Comparison of ENCODE assay signal across 23 mouse cellular contexts in the genomic region with DNA sequence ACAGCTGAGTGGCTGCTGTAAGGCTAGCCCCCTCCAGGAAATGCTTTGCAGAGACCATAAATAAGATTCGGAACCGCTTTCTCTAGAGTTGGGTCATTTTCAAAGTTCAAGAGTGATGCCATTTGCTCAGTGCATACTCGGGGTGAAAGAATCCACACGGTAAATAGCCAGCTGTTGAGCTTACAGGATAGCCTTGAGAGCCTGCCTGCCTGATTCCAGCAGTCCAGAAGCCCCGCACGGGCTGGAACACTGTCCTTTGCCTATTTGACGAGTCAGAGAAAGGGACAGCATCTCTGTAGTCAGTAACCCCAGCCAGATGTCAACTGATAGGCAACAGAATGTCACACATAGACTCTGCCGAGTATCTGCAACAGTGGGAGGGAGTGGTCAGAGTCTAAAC.
"Had no signal": no experiment of that assay in that cellular context is flagged by ENCODE, and none has a peak within 500 bp of the region (broad histone marks: within the 10 kb centered on the region; RNA-seq: fewer than 3 reads in every experiment).

No protein-coding gene starts in this region.

- H3K36me3 ChIP-seq: forebrain, embryonic 15.5 days; heart, embryonic 13.5 days; heart, embryonic 15.5 days; hindbrain, embryonic 13.5 days; hindbrain, embryonic 15.5 days; limb, embryonic 13.5 days; limb, embryonic 15.5 days; liver, embryonic 12.5 days had no signal

- H3K4me1 ChIP-seq: forebrain, embryonic 15.5 days; heart, embryonic 13.5 days; heart, embryonic 15.5 days; hindbrain, embryonic 13.5 days; hindbrain, embryonic 15.5 days; limb, embryonic 13.5 days; limb, embryonic 15.5 days; liver, embryonic 12.5 days had no signal

- H3K27ac ChIP-seq: forebrain, embryonic 15.5 days; heart, embryonic 13.5 days; heart, embryonic 15.5 days; hindbrain, embryonic 13.5 days; hindbrain, embryonic 15.5 days; hindbrain, postnatal 0 days; limb, embryonic 13.5 days; limb, embryonic 15.5 days; liver, embryonic 12.5 days; liver, embryonic 14.5 days had no signal

- H3K4me3 ChIP-seq: forebrain, embryonic 15.5 days; heart, embryonic 13.5 days; heart, embryonic 15.5 days; hindbrain, embryonic 13.5 days; hindbrain, embryonic 15.5 days; limb, embryonic 13.5 days; limb, embryonic 15.5 days; liver, embryonic 12.5 days had no signal

- H3K9me3 ChIP-seq: forebrain, embryonic 15.5 days; heart, embryonic 13.5 days; heart, embryonic 15.5 days; hindbrain, embryonic 13.5 days; hindbrain, embryonic 15.5 days; limb, embryonic 13.5 days; limb, embryonic 15.5 days; liver, embryonic 12.5 days had no signal

- H3K27me3 ChIP-seq: forebrain, embryonic 15.5 days; heart, embryonic 13.5 days; heart, embryonic 15.5 days; hindbrain, embryonic 13.5 days; hindbrain, embryonic 15.5 days; limb, embryonic 13.5 days; limb, embryonic 15.5 days; liver, embryonic 12.5 days had no signal

- DNase-seq: forebrain, postnatal 0 days; gastrocnemius, postnatal 14 days; gastrocnemius, postnatal 36 days; heart, adult 18-20 months; heart, postnatal 14 days; heart, postnatal 36 days; kidney, adult 8-10 months; layer of hippocampus, adult 9-11 months; layer of hippocampus, postnatal 36 days; left cerebral cortex, postnatal 4 days; lung, adult 18-20 months had no signal

- ATAC-seq: forebrain, embryonic 15.5 days; forebrain, postnatal 0 days; hindbrain, postnatal 0 days; intestine, embryonic 16.5 days; liver, embryonic 12.5 days had no signal

- H3K9ac ChIP-seq: forebrain, embryonic 15.5 days; forebrain, postnatal 0 days; heart, embryonic 13.5 days; heart, embryonic 15.5 days; hindbrain, embryonic 13.5 days; hindbrain, embryonic 15.5 days; limb, embryonic 13.5 days; limb, embryonic 15.5 days; liver, embryonic 12.5 days; liver, embryonic 14.5 days had no signal

- H3K4me2 ChIP-seq: forebrain, embryonic 15.5 days; heart, embryonic 11.5 days; heart, embryonic 13.5 days; heart, embryonic 15.5 days; hindbrain, embryonic 13.5 days; hindbrain, embryonic 15.5 days; limb, embryonic 13.5 days; limb, embryonic 15.5 days; liver, embryonic 12.5 days had no signal
